Mouse (Mus musculus) heart, embryonic 16.5 days (tissue): ENCODE measurements at regions not wholly inside any gene's neighbourhood (a gene's known extent, or its start where the extent isn't known, plus 50 kb on each side); places are given as distances from the start of the nearest gene placed in this dataset.
A peak's percentile ranks its signal among the peaks of the same experiment; 100 is the strongest.

Experiments used
- ATAC-seq: fragments of 200-750 bp; cut with Nextera tagmentation; replicated peaks from 2 replicates; pipeline ENCODE4 v1.8.0; 2017; ENCODE audit warnings: moderate number of reproducible peaks; ENCODE audit not compliant: insufficient read depth, low FRiP score; ENCODE audit errors: extremely low read depth
- H3K27ac ChIP-seq: fragments of 300-500 bp; sonication (generic); 2 replicates; pipeline ENCODE4 v1.5.1; 2014; ENCODE audit warnings: mild to moderate bottlenecking, low read length, control low read depth, moderate library complexity
- H3K27me3 ChIP-seq: fragments of 300-500 bp; sonication (generic); 2 replicates; pipeline ENCODE4 v1.6.1; 2014; ENCODE audit warnings: low read length, mixed read lengths; ENCODE audit not compliant: control insufficient read depth, insufficient read depth
- H3K36me3 ChIP-seq: fragments of 300-500 bp; sonication (generic); 2 replicates; pipeline ENCODE4 v1.6.1; 2014; ENCODE audit not compliant: control insufficient read depth, insufficient read depth
- H3K4me1 ChIP-seq: fragments of 300-500 bp; sonication (generic); 2 replicates; pipeline ENCODE4 v1.6.1; 2014; ENCODE audit warnings: low read length, mixed read lengths; ENCODE audit not compliant: control insufficient read depth, insufficient read depth
- H3K4me2 ChIP-seq: fragments of 300-500 bp; sonication (generic); 2 replicates; pipeline ENCODE4 v1.6.1; 2014; ENCODE audit warnings: low read depth, mild to moderate bottlenecking, control low read depth, low read length
- H3K4me3 ChIP-seq: fragments of 300-500 bp; sonication (generic); 2 replicates; pipeline ENCODE4 v1.5.1; 2014; ENCODE audit warnings: mild to moderate bottlenecking, control low read depth, low read length
- H3K9ac ChIP-seq: fragments of 300-500 bp; sonication (generic); 2 replicates; pipeline ENCODE4 v1.6.1; 2014; ENCODE audit warnings: low read length, control low read depth
- H3K9me3 ChIP-seq: fragments of 300-500 bp; sonication (generic); replicated peaks from 2 replicates; pipeline ENCODE4 v1.6.1; 2016; ENCODE audit warnings: low read length; ENCODE audit not compliant: control insufficient read depth
- WGBS: fragments of 180-500 bp; shearing (Covaris S2); extraction: QIAGEN DNeasy Blood & Tissue Kit; methylation state at CpG from one replicate; pipeline ENCODE4 v1.1.7; 2014; 5-methylcytosine and 5-hydroxymethylcytosine counted together

GRCm38 (mm10) chr13:44383322-44383721 lies 346.0 kb upstream of the Jarid2 start:
- peak overlapping the region; percentile 14; the same call in 1 of the 2 replicates for H3K9ac ChIP-seq
- peaks cover 9% of the 10 kb centered on the region for H3K4me1 ChIP-seq
- H3K4me2 ChIP-seq: peak overlapping the region; percentile 41; the same call in 1 of the 2 replicates
- ATAC-seq: peak; percentile 52
- H3K9me3 ChIP-seq: no peaks in the 10 kb centered on the region
- WGBS: 45% methylated on average over 11 of the region's 11 CpGs
- H3K36me3 ChIP-seq: no peaks in the 10 kb centered on the region
- peak overlapping the region; percentile 53 for H3K27ac ChIP-seq
- no peaks in the 10 kb centered on the region for H3K27me3 ChIP-seq
- H3K4me3 ChIP-seq: no peak overlapping the region

DNA sequence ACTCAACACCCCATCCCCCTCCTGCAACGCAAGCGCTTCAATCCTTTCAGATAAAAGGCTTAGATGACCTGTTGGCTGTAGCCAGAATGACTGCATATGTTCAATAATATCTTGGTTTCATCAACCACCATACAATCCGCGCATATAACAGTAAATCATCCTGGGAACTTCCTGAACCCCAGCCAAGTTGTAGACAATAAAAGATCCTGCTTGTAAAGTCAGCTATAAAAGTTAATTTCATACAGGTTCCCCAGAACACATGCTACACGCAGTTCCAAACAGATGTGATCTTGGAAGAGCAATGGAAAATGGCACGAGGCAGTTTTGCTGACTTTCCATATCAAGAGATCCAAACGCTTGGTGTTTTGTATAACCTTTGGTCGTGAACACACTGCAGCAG lies 342.5 kb upstream of the Jarid2 start:
- no peak for ATAC-seq
- Histone ChIP-seq H3K27me3 (no peaks in the 10 kb centered on the region), H3K4me1 (peaks cover 9% of the 10 kb centered on the region), H3K27ac (no peak overlapping the region), H3K4me3 (no peak overlapping the region), H3K9ac (no peak overlapping the region), H3K36me3 (no peaks in the 10 kb centered on the region), H3K9me3 (no peaks in the 10 kb centered on the region), H3K4me2 (no peak overlapping the region)
- 81% methylated on average over 8 of the region's 8 CpGs for WGBS

GRCm38 (mm10) chr13:44389696-44390095 lies 339.6 kb upstream of the Jarid2 start:
- Histone ChIP-seq H3K27ac (no peak overlapping the region), H3K9me3 (no peaks in the 10 kb centered on the region), H3K4me3 (no peak overlapping the region), H3K4me2 (no peak overlapping the region), H3K9ac (no peak overlapping the region), H3K27me3 (no peaks in the 10 kb centered on the region), H3K36me3 (no peaks in the 10 kb centered on the region), H3K4me1 (no peaks in the 10 kb centered on the region)
- WGBS: 91% methylated on average over 5 of the region's 5 CpGs
- ATAC-seq: no peak

- Histone ChIP-seq H3K27me3 (no peaks in the 10 kb centered on the region), H3K9ac (no peak overlapping the region), H3K27ac (no peak overlapping the region), H3K4me2 (no peak overlapping the region), H3K9me3 (no peaks in the 10 kb centered on the region), H3K4me3 (no peak overlapping the region), H3K36me3 (no peaks in the 10 kb centered on the region), H3K4me1 (no peaks in the 10 kb centered on the region)
- WGBS: 89% methylated on average over 9 of the region's 9 CpGs
- ATAC-seq: no peak
Measured at GRCm38 (mm10) chr13:44390666-44391390, 338.4 kb upstream of the Jarid2 start.

- ATAC-seq: no peak
- H3K4me2 ChIP-seq: no peak overlapping the region
- H3K4me3 ChIP-seq: no peak overlapping the region
- no peaks in the 10 kb centered on the region for H3K4me1 ChIP-seq
- no peak overlapping the region for H3K27ac ChIP-seq
- no peaks in the 10 kb centered on the region for H3K9me3 ChIP-seq
- H3K9ac ChIP-seq: no peak overlapping the region
- H3K36me3 ChIP-seq: no peaks in the 10 kb centered on the region
- H3K27me3 ChIP-seq: no peaks in the 10 kb centered on the region
- WGBS: 88% methylated on average over 5 of the region's 5 CpGs
Measured at GRCm38 (mm10) chr13:44394016-44394415, 335.3 kb upstream of the Jarid2 start.

DNA sequence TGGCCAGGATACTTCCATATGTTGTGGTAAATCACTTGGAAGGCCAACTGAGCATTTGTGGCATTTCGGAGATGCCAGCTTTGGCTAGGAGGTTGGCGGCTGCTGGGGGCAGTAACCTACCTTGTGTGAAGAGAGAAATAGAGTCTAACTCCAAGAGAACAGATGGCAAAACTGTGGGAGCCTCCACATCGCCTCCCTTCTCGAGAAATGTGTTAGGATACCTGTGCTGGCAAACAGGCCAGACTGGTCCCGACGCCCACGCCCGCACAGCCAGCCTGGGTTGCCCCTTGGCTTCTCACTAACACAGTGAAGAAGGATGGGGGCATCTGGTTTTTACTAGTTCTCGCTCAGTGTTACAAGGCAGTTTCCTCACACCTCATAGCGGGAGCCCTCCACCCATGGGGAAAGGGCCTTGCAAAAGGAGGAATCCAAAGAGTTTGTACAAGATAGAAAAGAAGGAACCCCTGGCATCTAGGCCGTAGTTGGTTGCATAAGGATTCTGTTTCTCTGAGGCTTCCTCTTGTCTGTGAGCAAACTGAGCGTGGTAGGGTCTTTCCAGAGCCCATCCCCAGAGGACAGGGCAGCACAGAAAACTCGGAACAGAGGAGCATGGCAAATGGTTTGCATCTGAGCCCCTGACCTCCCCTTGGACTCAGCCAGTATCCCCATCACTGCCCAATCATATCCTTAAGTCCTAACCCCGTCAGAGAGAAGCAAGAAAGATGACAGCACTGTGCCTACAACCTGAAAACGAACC lies 330.5 kb upstream of the Jarid2 start:
- H3K4me1 ChIP-seq: peaks cover 8% of the 10 kb centered on the region; the same call in 1 of the 2 replicates
- 86% methylated on average over 15 of the region's 15 CpGs for WGBS

DNA sequence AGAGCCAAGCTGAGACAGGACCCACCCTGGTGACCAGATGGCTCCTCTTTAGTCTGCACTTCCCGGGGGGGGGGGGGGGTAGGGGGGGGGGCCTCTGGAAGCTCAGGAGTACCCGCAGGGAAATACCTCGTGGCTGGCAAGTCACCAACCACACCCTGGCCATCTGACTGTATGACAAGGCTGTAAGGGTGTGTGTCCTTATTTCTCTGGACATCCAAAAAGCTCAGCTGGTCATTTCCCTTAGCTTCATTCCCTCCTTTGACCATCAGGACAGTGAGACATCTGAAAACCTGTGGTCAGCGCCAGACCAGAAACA lies 329.9 kb upstream of the Jarid2 start:
- Histone ChIP-seq H3K4me1 (peaks cover 12% of the 10 kb centered on the region; the same call in 1 of the 2 replicates), H3K27ac (no peak overlapping the region)

More for the DNA sequence above, 330.5 kb upstream of the Jarid2 start:
- no peak overlapping the region for H3K4me2 ChIP-seq
- no peak for ATAC-seq
- H3K9me3 ChIP-seq: no peaks in the 10 kb centered on the region
- no peak overlapping the region for H3K4me3 ChIP-seq
- H3K27me3 ChIP-seq: no peaks in the 10 kb centered on the region
- no peaks in the 10 kb centered on the region for H3K36me3 ChIP-seq
- no peak overlapping the region for H3K9ac ChIP-seq
- no peak overlapping the region for H3K27ac ChIP-seq

DNA sequence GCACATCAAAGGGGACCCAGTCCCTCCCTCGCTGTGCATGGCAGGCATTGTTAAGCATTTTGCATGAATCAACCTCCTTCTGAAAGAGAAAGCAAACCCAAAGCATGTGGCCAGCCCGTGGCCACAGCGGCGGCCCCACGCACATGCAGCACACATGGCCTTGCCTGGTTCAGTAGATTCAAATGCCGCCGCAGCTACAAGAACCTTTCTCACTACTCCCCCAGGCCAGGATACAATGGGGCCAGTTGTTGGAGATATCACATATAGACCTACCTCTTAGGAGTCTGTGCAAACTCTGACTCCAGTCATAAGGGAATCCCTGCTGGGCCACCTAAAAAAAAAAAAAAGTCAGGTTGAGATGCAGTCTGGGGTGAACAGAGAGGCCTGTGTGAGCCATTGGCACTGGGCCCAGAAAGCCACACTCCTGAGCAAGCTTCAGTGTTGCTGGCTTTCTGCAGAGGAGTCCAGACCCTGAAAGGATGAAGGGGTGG lies 329.4 kb upstream of the Jarid2 start:
- Histone ChIP-seq H3K27me3 (no peaks in the 10 kb centered on the region), H3K36me3 (no peaks in the 10 kb centered on the region), H3K27ac (no peak overlapping the region), H3K4me1 (peaks cover 15% of the 10 kb centered on the region; the same call in 1 of the 2 replicates), H3K4me2 (no peak overlapping the region), H3K4me3 (no peak overlapping the region), H3K9ac (no peak overlapping the region), H3K9me3 (no peaks in the 10 kb centered on the region)
- no peak for ATAC-seq
- 64% methylated on average over 7 of the region's 7 CpGs for WGBS

More for the DNA sequence above, 329.9 kb upstream of the Jarid2 start:
- Histone ChIP-seq H3K4me3 (no peak overlapping the region), H3K36me3 (no peaks in the 10 kb centered on the region), H3K9ac (no peak overlapping the region), H3K9me3 (no peaks in the 10 kb centered on the region), H3K27me3 (no peaks in the 10 kb centered on the region), H3K4me2 (no peak overlapping the region)
- 54% methylated on average over 3 of the region's 4 CpGs for WGBS
- no peak for ATAC-seq

DNA sequence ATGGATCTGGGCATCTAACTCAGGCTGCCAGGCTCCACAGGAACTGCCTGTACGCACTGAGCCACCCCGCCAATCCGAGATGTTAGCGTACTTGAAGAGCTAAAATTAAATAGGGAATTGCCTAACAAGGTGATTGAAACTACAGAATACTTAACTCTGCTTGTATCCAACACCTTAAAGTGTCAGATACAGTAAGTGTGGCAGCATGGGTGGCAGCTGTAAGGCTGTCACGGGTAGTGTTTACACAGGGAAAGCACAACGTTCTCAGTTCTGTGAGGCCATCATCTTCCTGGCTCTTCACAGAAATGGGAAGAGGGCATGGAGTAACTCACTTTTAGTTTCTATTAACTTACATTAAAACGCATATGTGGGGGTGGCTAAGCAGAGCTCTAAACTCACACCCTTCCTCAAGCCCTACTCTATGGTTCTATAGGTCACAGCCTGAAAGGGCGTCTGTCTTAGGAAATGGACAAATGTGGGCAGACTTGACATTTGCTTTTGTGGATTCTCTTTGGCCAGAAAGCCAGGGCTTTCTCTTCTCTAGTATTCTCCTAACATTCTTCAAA lies 325.2 kb upstream of the Jarid2 start:
- Histone ChIP-seq H3K9me3 (no peaks in the 10 kb centered on the region), H3K4me1 (peaks cover 21% of the 10 kb centered on the region), H3K27me3 (no peaks in the 10 kb centered on the region), H3K4me2 (no peak overlapping the region), H3K27ac (no peak overlapping the region), H3K4me3 (no peak overlapping the region), H3K9ac (no peak overlapping the region), H3K36me3 (no peaks in the 10 kb centered on the region)
- no peak for ATAC-seq
- WGBS: 45% methylated on average over 8 of the region's 8 CpGs
